Mouse (Mus musculus): Measurements from ENCODE around the gene Foxc2.
"Not testable (repeated sequence)": the region's sequence is repeated elsewhere in the genome, so short reads cannot be mapped to it uniquely, and the experiment has no call there.

Gene Foxc2

DNA sequence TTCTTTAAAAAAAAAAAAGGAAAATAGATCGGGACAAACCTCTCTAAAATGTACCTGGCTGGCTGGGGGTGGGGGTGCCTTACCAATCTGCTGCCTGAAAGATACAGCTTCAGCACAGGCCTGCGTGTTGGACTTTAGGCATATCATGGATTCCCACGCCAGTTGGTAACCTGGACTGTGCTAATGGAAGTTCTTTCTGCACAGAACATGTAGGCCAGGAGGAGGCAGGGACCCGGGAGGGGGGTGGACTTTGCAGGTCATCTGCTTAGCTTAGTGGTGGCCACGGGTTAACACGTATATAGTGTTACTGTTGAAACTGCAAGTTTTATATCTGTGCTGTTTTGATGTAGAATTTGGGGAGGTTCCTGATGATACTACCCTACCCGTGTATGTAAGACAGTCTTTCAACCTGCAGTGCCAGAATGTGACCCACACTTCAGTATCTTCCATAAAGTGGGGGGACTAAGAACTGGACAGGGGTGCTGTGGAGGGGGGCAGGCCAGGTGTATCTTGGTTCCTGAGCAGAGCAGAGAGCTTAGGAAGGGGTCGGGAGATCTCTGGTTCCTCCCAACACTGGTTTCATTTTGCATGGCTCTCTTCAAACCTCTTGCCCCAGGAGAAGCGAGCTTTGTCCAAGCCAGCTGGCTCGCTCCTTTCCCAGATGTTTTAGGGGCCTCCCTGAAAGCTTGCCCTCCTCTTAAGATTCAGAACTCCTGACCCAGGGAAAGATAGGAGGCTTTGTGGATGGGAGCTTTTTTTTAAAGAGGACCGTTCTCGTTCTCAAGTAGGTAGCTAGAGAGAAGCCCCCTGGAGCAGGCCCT lies 3.9 kb downstream of the Foxc2 start:
- DNase-seq (ENCODE audit: low read depth), result no peak

DNA sequence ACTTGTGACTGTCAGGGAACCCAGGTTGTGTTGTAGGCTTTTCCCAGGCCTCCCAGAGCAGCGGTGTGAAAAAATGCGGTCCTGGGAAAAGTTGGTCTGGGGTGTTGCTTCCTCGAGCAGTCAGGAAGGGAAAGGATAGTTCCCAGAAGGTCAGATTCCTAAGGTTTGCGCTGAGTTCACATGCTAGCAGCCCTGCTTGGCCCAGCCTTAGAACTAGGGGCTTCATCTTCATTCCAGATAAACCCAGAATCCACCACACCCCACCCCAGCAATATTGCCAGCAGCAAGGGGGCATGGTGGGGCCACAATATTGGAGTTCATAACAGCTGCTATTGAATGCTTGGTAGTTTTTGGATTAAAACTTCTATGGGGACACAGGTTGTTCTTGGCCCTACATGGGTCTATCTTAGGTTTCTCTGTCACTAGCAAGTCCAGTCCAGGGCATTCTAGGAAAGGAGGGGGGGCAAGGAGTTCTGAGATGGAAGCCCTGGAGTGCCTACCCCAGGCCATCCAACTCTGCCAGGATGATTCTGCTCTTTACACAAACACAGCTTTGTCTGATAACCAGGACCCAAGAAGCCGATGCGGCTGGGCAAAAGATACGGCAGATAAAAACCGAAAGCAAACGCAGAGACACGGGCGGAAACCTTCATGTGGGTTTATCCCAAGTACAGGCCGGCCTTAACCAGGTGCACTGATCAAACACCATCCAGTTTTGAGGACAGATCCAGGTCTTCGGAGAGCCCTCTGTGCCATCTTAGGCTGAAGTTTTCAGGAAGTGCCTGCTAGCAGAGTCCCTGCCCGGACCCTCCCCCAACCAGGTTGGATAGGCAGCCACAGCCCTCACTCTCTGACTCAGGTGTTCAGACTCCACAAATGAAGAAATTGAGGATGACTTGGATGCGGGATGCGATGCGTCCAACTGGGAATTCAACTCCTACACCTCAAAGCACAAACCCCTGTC lies 4.8 kb downstream of the Foxc2 start:
- no peak for DNase-seq (ENCODE audit: low read depth)

DNA sequence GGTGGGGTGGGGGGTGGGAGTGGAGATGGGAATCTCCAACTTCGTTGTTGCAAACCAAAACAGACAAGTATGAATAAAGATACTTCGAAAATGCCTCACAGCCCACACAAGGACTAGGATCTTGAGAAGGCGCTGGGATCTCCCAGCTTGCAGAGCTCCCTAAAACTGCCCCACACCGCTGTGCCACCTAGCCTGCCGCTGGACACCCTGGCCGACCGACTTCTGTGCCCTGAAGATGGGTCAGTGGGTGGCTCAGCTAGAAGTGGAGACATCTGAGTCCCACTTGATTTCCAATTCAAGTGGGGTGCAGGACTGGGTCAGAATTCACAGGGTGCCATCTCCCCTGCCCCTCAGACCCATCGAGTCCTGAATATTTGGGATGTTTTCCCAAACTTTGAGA lies 5.7 kb downstream of the Foxc2 start:
- no peak for DNase-seq (ENCODE audit: low read depth)

GRCm38 (mm10) chr8:121122368-121122767 lies 6.4 kb downstream of the Foxc2 start:
- no peak for DNase-seq (ENCODE audit: low read depth)

DNA sequence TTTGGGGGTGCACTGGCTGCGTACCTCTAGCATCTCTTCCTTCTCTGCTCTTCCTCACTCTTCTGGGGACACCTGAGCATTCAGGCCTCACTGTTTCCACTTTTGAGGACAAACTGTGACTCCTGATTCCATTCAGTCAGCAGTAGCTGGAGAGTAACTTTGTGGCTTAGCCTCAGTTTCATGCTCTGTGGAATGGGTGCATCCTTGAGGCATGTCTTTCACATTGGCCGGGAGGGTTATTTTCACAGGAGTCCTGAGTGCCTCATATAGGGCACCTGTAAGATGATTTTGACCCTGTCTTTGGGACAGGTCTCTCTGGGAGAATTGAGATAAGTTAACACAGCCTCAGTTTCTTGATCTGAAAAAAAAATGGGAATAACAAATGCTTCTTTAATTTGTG lies 7.1 kb downstream of the Foxc2 start:
- DNase-seq (ENCODE audit: low read depth), result no peak

DNA sequence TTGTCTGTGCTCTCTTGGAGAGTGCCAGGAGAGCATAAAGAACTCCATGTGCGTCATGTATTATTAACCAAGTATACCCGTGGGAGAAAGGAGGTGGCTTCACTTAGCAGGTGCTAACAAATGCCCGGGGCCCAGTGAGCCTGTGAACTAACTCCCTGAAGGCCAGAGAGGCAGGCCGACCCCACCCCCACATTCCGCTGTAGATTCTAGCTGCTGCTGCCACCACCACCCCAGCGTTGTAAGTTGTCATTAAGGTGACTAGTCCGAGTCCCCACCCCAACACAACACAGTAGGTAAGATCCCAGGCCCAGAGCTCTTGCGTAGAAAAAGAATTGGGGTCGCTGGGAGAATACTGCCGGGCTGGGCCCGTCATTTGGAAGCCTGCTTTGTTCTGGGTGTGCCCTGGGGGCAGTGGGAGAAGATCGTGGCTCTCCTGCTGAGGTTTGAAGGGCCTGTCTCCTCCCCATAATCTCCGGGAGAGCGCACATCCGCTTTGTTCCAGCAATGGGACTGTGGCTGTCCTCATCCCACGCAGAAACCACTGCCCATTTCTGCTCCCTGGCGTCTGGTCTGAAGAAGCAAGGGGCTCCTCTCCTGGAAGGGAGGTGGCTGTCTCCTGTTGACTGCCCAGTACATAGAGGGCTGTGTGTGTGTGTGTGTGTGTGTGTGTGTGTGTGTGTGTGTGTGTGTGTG lies 8.7 kb downstream of the Foxc2 start:
- DNase-seq (ENCODE audit: low read depth), result no peak

GRCm38 (mm10) chr8:121125311-121125876 lies 9.4 kb downstream of the Foxc2 start:
- no peak for DNase-seq (ENCODE audit: low read depth)

DNA sequence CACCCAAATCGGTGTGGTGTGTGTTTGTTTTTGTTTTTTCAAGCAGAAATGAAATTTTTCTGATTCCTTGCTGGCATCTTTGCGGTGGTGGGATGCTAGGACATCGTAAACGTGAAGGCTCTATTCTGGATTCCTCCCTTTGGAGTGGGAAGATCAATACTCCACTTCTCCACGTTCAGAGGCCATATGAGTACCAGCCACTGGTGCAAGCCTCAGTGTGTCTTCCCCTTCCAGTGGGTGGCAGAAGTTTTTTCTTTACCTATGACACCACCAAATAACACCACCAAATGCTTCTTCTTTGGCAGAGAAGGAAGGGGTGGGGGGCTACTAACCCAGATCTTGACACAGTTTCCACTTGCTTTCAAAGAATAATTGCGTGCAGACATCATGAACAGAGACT lies 10.2 kb downstream of the Foxc2 start:
- DNase-seq (ENCODE audit: low read depth), result no peak

- DNase-seq (ENCODE audit: low read depth), result no peak
These were observed 10.7 kb downstream of the Foxc2 start for GRCm38 (mm10) chr8:121126694-121127093.

GRCm38 (mm10) chr8:121127291-121127701 lies 11.3 kb downstream of the Foxc2 start:
- no peak for DNase-seq (ENCODE audit: low read depth)

GRCm38 (mm10) chr8:121127756-121128375 lies 11.9 kb downstream of the Foxc2 start, which contains the start of gene Foxl1:
Gene Foxl1 (plus strand): TSS chr8:121127940.
- no peak for DNase-seq (ENCODE audit: low read depth)

DNA sequence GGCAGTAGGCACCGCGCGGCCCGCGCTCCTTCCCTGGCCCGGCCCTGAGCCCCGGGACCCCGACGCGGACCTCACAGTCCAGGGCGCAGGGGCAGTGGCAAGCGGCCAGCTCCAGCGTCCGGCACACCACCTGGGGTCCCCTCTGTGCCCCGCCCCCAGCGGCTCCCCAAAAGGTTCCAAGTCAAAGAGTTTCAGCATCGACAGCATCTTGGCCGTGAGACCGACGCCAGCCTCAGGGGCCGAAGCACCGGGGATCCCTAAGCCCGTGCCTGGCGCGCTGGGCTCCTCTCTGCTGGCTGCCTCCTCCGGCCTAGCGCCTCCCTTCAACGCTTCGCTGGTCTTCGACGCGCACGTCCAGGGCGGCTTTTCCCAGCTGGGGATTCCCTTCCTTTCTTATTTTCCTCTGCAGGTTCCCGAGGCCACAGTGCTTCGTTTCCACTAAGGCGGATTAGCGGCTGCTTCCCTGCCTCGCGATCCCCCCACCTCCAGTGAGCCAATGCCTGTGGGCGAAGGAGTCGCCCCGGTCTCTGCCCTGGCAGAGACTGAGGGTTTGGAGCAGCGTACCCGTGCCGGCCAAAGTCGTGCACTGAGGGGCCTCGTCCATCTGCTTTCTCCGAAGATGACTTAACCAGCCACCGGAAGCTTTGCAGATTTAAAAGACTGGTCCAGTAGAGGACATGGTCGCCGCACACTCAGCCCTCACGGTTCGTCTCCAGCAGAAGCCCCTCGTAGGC lies 12.7 kb downstream of the Foxc2 start:
- no peak for DNase-seq (ENCODE audit: low read depth)

DNA sequence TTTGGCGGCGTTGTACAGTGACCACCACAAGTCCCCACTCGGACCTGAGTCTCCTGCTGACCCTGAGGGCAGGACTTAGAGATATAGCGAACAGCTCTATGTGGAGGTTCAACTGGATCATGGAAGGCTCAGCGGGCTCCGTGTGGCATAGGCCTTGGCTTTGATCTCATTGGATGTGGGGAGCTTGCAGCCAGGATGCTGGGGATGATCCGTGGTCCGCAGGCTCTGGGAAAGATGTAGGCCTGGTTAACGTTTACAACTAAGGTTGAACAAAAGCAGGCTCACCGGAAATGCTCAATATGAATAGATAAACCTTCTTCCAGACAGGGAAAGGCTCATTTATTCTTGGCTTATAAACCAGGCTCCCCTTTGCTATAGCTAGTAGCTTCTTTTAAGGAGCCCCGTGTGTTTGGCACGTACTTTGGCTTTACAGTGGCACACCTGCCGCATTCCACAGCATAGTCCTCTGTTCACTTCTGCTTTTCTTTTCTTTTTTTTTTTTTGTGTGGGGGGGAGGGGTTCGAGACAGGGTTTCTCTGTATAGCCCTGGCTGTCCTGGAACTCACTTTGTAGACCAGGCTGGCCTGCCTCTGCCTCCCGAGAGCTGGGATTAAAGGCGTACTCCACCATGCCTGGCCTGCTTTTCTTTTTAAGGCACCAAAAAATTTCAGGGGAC lies 13.4 kb downstream of the Foxc2 start:
- no peak for DNase-seq (ENCODE audit: low read depth)

- DNase-seq (ENCODE audit: low read depth), result peak; percentile 35
These were observed 14.6 kb downstream of the Foxc2 start for GRCm38 (mm10) chr8:121130522-121130921.

GRCm38 (mm10) chr8:121132961-121133513 lies 17.1 kb downstream of the Foxc2 start:
- no peak for DNase-seq (ENCODE audit: low read depth)

DNA sequence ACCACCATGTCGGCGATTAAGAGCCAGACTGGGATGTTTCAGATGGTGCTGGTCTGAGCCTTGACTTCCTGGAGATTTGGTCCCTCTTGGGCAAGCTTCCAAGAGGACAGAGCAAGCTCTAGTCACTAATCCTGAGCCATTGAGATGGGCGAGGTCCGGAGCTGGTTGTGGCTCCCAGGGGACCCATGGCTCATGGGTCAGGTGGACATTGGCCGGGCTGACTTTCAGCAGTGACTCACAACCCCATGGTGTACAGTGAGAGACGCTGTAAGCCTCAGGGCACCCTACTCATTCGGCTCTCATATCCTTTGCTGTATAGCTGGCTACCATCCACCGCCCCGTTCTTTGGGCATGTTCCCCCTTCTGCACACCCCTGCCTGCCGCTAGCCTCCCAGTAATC lies 18.1 kb downstream of the Foxc2 start:
- DNase-seq (ENCODE audit: low read depth), result no peak

DNA sequence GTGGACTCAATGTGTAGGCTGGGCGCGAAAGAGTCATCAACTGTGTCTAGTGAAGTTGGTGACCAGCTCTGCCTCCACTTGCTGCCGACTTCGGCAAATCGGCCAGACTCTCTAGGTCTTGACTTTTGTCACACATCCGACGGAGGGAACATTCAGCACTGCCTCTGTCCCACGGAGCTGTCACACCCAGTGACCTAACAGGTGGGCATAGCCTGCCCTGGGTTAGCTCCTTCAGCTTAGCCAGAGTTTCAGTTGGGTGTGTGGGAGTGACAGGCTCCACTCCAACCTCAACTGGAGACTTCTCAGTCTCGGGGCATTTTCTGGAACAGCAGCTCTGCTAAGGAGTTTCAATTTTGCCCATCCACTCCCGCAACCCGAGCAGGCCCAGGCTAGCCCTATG lies 18.5 kb downstream of the Foxc2 start:
- no peak for DNase-seq (ENCODE audit: low read depth)

- no peak for DNase-seq (ENCODE audit: low read depth)
These were observed 20.9 kb downstream of the Foxc2 start for GRCm38 (mm10) chr8:121136856-121137255.

GRCm38 (mm10) chr8:121145457-121146134 lies 29.6 kb downstream of the Foxc2 start:
- not testable (repeated sequence) for DNase-seq (ENCODE audit: low read depth)

All from naive thymus-derived CD4-positive, alpha-beta T cell, adult 2 months (primary cell).